Mouse (Mus musculus): ENCODE measurements around the gene Banp. TPM values are rescaled to one million over a fixed set of nuclear protein-coding genes. Genes with fewer than 3 reads are reported as not detected.

Gene Banp
- 10 to 100 TPM in 1 of 4 experiments, 1 to 10 TPM in 3; 5.4 to 16.0 (median 6.3) TPM for total RNA-seq (2022)

DNA sequence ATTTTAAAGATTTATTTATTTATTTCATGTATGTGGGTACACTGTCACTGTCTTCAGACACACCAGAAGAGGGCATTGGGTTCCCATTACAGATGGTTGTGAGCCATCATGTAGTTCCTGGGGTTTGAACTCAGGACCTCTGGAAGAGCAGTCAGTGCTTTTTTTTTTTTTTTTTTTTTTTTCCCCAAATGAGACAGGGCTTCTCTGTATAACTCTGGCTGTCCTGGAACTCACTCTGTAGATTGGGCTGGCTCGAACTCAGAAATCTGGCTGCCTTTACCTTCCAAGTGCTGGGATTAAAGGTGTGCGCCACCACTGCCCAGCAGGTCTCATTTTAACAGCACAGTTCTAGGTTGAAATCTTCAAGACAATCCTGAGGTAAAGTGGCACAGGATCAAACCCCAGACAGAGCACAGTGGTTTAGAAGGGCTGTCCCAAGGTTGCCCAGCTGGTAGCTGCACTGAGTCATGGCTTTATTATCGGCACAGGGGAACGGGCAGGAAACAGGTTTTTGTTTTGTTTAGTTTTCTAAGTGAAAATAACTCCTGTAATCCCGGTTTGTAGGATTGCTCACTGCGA, at the start of gene Banp:
Gene Banp, plus strand, starts transcription at position 529 of the 579 bp plus-strand sequence.
- no peak for DNase-seq (ENCODE audit: low spot score in 2 of 2)

DNA sequence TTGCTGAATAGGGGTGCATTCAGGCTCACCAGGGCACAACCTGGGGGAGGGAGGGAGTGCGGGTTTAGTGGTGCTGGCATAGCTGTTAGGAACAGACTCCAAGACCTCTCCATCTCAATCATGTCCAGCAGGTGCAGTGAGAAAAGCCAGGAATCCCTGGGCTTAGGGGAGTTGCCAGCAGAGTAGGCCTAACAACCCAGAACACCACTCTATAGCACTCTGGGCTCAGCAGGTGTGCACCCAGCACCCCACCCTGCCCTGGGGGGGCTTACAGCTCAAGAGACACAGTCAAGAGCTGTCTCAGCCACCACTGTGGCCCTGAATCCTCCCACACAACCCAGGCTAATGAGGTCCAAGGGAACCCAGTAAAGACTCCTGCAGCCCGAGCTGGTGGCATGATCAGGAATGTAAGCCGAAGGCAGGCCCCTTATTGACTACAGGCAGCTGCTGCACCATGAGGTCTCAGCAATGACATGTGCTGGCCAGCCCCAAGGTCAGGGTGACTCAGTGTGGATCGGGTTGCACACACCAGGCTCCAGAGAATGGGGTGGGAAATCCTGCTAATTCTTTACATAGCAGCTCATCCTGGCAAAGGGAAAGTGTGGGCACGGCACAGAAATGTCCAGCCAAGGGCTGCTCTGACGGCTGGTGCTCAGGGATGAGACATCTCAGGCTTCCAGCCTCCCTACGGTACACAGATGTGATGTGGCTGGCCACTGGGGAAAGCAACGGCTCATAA, 47.9 kb upstream of the Banp start:
- DNase-seq (ENCODE audit: low spot score in 2 of 2): peak in 1 of 2 experiments; percentile 46

DNA sequence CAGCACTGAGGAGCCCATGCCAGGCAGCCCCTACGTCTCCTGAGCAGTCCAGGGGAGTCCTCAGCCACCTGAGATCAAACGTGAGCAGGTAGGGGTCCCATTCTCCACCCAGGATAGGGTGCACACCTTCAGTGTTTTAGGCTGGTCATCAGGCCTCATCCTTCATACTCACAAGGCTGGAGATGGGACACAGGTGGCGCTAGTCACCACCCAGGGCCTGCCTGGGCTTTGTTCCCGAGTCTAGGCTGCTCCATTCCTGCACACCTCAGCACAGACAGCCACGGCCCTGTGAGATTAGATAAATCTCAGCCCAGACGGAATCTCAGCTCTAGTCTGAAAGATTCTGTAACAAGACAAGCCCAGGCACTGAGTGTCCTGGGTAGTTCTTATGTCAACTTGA, 45.6 kb upstream of the Banp start:
- no peak for DNase-seq (ENCODE audit: low spot score in 2 of 2)

DNA sequence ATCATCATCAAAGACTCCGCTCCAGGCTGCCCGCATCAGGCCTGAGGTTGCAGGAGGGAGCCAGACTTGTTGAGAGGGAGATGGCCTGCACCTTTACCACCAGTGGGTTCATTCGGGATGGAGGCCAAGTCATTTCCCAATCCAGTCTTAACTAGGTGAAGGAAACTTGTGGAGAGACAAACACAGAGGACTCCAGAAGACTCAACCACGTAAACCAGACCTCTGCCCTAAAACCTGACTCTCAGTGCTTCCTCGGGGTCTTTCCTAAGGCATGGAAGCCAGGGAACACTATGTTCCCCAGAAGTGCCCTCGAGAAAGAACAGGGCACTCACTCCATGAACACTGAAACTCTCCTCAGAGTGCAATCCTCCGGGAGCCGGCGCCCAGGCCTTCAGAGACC, 44.6 kb upstream of the Banp start:
- DNase-seq (ENCODE audit: low spot score in 2 of 2): no peak

DNA sequence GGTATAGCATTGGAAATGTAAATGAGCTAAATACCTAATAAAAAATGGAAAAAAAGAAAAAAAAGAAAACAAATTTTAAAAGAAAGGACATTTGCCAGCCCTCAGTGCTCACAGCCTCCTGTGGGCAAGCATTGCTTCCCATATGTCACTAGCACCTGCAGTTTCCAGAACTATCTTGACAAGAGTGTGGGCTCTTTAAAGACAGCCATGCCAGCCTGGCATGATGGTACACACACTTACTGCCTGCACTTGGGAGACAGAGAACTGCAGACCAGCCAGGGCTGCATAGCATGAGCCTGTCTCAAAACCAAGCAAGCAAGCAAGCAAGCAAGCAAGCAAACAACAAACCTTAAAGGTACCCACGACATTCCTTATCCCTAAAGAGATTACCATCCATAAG, 44.1 kb upstream of the Banp start:
- no peak for DNase-seq (ENCODE audit: low spot score in 2 of 2)

DNA sequence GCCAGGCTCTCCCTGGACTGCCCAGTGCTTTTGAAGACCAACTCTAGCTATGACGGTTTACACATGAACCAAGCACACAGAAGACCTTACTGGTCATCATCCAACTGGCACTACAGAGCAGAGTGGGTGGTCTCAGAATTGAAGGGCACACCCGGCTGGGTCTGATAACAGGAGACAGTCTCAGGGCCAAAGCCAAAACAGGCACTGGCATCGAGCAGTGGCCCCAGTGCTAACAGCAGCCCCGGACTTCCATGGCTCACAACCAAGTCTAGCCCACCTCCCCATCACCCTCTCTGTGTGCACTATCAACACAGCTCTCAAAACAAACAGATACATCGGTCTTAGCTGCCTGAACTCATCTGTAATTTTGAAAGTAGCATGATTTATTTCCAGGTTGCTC, 43.7 kb upstream of the Banp start:
- DNase-seq (ENCODE audit: low spot score in 2 of 2): no peak

DNA sequence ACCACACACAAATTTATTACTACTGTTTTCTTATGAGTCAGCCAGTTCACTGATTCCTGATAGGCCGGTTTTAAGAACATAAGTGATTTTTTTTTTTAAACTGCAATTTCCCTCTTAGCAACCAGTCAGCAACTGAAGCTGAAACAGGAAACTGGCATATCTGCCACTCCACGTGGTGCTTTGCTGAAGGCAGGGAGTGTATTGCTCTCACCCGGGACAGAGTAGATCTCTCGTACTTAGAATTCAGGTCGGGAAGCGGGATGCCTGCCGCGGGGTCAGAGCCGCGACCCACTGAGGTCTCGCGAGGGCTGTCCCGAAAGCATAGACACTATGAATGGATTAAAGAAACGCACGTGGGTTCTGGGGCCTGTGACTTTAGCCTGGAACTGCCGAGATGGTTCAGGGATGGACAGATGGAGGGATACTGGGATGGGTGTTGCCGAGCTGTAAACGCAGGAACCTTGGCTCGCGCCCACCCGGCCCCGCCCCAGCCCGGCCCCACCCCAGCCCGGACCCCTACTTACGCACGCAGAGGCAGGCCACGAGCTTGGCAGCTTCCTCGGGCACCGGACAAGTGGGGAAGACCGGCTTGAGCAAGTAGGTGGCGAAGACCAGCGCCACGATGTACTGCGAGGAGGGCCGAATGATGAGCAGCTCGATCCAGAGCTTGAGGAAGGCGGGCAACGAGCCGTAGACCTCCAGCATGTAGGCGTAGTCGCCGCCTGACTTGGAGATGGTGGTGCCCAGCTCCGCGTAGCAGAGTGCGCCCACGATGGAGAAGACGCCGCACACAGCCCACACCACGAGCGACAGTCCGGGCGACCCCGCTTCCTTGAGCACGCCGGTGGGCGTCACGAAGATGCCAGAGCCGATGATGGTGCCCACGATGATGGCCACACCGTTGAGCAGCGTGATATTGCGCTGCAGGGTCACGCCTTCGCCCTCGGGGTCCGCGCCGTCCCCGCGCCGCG, 42.7 kb upstream of the Banp start:
- DNase-seq (ENCODE audit: low spot score in 2 of 2): peak in 1 of 2 experiments; percentile 22

DNA sequence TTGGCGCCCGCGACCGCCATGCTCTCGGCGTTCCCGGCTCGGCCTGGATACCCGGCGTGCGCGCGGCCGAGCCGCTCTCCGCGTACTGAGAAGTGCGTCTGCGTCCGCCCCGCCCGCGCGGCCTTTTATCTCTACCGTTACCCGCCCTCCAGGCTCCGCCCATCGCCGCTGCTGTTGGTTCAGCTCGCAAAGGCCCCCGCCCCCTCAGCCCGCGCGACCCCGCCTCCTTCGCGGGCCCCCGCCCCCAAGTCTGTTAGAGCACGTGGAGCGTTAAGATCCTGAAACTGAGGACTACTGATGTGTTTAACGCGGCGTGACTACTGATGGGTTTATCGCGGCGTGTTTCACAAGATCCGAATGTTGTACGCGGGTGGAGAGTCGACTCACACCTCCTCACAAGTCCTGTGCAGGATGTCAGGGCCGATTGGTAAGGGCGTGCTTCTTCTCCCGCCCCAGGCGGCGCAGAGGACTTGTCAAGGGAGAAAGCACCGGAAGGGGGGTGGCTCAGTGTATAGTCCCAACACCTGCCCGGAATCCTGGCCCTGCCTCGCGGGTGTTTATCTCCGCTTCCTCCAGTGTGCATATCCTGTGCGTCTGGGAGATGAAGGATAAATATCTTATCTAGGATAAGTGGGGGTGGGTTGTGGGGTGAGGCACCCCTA, 41.8 kb upstream of the Banp start, which contains the start of gene Slc7a5:
Gene Slc7a5, minus strand, starts transcription at position 108 of the 662 bp plus-strand sequence.
- DNase-seq (ENCODE audit: low spot score in 2 of 2): peak; percentile 94

DNA sequence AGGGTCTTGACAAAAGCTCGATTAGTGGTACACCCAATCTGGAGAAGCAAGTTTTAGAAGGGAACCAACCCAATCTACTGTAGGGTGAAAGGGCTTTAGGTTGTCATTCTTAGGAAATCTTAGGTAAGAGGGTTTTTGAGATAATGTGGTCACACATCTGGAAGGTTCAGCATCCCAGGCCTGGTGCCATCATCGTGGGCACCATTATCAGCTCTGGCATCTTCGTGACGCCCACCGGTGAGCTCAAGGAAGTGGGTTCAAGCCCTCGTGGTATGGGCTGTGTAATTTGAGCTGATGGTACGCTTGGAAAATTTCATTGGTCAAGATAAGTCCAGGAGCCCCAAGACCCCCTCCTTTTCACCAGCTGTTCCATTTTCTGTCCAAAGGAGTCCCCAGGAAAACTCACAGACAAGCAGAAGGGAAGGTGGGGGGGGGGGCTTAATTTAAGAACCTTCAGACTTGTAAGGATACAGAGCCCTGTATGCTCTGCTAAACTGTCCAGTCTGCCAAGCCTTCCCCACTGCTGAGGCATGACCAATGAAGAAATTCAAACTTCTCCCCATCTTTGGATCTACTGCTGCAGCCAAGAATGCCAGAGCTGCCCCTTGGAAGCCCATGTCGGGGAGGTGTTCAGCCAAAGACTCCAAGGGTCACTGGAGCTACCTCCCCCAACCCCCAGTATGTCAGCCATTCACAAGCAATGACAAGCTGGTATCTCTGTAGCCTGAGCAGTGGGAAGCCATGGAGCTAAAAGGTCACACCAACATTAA, 41.0 kb upstream of the Banp start:
- no peak for DNase-seq (ENCODE audit: low spot score in 2 of 2)

DNA sequence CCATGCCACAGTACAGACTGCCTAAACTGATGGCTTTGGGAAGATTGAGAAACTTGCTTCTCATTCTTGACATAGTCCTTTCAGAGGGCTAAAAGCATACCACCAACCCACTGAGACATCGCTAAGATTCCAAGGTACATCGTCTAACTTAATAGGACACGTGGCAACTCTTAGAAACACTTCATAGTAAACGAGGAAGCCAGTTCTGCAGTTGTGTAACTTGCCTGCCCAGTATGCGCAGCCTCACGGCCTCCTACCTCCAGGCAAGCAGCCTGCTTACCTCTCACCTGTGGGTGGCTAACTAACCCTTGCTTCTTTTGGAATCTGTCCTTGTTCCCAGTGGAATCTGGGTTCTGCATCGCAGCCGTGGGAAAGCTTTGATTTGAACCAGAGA, 40.4 kb upstream of the Banp start:
- DNase-seq (ENCODE audit: low spot score in 2 of 2): no peak

DNA sequence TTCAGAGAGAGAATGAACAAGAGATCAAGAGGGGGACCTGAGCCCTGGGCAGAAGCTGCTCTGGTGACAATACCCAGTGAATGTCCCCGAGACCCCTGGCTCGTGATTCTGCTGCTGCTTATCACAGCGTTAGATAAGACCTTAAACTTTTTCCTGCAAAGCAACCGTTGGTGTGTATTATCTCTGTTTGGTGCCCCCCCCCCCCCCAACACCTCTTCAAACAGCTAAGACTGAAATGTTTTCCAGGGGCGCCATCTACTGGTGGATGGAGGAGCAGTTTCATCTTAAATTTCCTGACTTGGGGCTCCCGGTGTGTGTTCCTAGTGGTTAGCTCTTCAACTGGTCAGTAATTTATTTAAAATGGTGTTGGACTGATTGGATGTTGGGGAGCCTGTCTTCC, 39.9 kb upstream of the Banp start:
- DNase-seq (ENCODE audit: low spot score in 2 of 2): peak; percentile 64 to 65

DNA sequence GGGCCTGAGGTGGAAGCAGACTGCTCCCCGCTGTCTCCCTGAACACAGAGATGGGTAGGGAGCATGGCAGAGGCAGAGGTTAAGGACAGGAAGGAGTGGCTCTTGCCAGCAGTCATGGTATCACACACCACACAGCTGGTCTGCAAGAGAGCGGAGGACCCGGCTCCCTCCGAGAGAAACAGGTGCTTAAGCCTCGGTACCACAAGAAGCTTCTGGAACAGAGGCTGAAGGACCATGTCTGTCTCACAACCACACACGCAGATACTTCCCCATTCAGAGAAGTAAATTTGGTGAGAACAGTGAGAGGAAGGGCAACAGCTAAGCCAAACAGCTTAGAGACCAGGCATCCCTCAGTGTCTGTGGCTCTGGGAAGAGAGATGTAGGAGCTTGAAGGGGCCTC, 38.1 kb upstream of the Banp start:
- DNase-seq (ENCODE audit: low spot score in 2 of 2): no peak

DNA sequence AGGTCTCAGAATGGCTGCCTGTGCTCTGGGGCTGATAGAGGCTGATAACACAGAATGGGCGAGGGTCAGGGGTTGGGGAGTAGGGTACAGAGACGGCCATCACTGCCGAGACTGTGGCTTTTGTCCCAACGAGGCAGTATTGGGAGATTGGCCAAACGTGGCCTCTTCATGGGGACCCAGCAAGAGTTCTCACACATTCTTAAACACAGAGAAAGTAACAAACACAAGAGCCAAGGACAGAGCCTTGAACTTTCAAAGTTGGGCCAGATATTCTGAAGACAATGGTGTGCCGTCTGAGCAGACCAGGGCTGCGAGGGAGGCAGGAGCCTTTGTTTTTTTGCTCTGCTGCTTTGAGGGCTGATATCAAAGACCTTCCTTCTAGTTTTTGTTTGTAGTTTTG, 37.6 kb upstream of the Banp start:
- no peak for DNase-seq (ENCODE audit: low spot score in 2 of 2)

DNA sequence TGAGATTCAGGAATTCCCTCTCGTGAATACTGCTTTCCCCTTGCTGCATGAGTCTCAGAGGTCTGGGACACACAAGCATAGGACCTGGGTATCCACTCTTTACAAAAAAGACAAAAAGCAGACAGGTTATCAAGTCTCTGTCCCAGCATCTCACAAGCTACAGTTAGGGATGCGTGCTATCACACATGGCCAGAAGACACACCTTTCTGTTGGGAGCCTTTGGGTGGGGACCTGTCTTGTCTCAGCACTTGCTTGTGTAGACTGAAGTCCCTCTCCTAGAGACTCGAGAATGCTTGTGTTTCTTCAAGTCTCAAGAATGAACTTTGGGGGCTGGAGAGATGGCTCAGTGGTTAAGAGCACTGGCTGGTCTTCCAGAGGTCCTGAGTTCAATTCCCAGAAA, 36.7 kb upstream of the Banp start:
- DNase-seq (ENCODE audit: low spot score in 2 of 2): no peak

DNA sequence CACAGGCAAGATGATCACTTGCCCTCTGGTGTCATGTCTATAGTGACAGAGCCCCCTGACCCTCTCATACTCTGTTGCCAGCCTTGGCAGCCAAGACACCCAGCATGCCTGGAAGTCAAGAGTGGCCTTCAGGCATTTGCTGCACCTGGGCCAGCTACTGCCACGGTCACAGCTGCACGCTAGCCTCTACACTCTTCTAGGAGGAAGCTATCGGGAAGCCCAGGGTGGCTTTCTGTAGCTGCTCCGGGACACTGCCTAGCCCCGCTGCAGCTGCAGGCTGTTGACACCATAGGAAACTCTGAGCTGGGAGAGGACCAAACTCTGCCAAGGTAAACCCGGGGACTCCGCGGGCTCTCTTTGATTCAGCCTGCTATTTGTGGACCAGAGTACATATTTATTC, 36.2 kb upstream of the Banp start:
- no peak for DNase-seq (ENCODE audit: low spot score in 2 of 2)

DNA sequence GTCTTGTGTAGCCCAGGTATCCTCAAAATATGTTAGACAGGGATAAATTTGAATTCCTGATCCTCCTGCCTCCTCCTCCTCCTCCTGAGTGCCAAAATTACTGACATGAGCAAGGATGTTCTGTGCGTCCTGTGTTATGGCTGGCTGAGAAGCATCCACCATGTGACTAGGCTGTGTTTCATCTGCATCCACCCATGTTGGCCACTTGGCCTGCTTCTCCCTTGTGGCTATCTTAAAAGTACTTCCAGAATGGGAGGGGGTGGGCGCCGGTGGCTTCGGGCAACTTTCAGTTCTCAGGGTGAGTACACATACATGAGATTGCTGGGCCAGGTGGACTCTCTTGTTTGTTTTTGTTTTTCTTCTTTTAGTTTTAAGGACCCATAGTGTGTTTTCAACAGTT, 30.4 kb upstream of the Banp start:
- no peak for DNase-seq (ENCODE audit: low spot score in 2 of 2)

DNA sequence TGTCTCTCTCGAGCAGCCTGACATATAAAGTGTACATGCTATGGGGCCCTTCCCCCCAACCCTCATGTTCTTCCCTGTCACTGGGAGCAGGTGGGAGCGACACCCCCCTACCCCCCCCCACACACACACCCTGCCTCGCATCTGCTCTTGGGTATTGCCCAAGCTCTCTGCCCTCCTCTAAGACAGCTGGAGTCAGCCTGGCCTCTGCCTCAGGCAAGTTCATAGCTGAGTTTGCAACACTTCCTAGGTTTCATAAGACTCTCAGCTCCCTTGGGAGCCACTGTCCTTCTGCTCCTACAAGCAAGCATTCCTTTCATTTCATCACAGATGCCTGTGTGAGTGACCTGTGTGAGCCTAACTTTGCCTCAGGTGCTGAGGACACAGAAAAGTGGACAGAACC, 29.8 kb upstream of the Banp start:
- no peak for DNase-seq (ENCODE audit: low spot score in 2 of 2)

DNA sequence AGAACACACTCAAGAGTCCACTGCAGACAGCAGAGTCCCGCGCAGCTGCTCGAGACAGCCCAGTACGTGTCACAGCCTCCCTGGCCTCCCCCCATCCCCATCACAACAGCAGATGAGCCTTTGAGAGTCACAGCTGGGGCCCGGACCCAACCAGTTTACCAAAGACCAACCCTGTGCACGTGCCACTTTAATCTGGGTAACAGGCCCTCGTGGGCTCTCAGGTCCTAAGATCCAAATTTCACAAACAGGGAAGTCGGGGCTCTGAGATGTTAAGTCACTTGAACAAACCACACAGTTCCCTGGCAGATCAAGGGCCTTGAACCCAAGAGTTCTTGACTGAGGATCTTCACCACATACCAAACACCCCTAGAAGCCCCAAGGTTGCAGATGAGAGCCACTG, 28.0 kb upstream of the Banp start:
- no peak for DNase-seq (ENCODE audit: low spot score in 2 of 2)

DNA sequence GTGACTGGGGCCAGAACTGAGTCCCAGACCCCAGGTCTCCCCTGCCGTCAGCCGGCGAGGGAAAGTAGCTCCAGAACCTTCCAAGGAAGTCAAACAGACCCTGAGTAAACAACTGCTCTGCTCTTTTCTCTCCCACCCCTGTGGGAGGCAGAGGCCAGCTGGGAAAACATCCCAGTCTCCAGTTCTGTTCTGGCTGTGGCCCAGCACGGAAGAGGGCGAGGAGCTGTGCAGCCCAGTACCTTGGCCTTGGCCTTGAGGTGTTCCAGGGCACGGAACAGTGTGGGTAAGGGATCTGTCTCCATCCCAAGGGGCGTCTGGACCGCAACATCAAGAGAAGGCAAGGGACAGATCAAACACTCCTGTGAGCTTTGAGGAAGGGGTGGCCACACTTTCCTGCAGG, 27.4 kb upstream of the Banp start:
- peak in 1 of 2 experiments; percentile 34 for DNase-seq (ENCODE audit: low spot score in 2 of 2)

DNA sequence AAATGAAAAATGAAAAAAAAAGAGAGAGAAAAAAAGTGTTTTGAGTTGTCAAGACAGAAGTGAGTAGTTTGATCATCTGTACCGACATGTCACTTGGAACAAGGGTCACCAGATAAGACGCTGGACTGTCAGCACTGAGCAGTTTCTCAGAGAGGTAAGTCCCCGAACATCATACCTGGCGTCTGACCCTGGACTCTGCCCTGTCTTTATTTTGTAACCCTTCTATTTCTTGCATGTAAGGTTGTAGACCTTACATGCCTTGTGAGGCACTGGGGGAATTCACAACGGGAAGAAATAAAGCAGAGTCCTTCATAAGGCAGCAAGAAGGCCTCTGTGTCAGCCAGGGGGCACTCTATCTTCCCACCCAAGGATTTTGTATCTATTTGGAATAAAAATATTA, 24.9 kb upstream of the Banp start:
- DNase-seq (ENCODE audit: low spot score in 2 of 2): no peak

DNA sequence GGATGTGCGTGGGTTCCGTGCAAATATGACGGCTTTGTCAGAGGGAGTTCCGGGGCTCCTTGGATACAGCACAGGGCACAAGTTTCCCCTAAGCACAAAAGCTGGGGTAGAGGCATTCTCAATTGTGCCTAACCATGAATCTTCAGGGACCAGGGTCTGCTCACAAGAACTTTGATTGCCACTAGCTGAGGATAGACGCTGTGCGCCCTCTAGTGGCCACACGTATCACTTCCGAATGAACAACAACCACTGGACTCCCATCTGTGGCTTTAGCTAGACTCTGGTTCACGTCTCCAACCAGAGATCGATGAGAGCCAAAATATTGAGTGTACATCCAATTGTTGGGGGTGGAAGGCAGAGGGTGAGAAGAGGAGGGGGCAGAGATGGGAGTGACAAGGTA, 23.9 kb upstream of the Banp start:
- DNase-seq (ENCODE audit: low spot score in 2 of 2): peak in 1 of 2 experiments; percentile 64

Data from gastrocnemius, adult 8-10 months (tissue).